Mouse (Mus musculus) embryonic facial prominence, embryonic 12.5 days (tissue): Measurements from ENCODE around the gene Sh2d1b1. TPM values are rescaled to one million over a fixed set of nuclear protein-coding genes. Genes with fewer than 3 reads are reported as not detected.

Experiments
- ATAC-seq: fragments of 200-750 bp; cut with Nextera tagmentation; 2 replicates; pipeline ENCODE4 v1.8.0; 2017; ENCODE audit not compliant: insufficient number of reproducible peaks, insufficient read depth, low FRiP score, low TSS enrichment
- H3K27ac ChIP-seq: fragments of 300-500 bp; sonication (generic); 2 replicates; pipeline ENCODE4 v1.5.1; 2016; ENCODE audit warnings: mild to moderate bottlenecking
- H3K27me3 ChIP-seq: fragments of 300-500 bp; sonication (generic); 2 replicates; pipeline ENCODE4 v1.6.1; 2016; ENCODE audit warnings: mild to moderate bottlenecking, moderate library complexity
- H3K36me3 ChIP-seq: fragments of 300-500 bp; sonication (generic); 2 replicates; pipeline ENCODE4 v1.6.1; 2016; ENCODE audit warnings: mild to moderate bottlenecking
- H3K4me1 ChIP-seq: fragments of 300-500 bp; sonication (generic); 2 replicates; pipeline ENCODE4 v1.6.1; 2016
- H3K4me2 ChIP-seq: fragments of 300-500 bp; sonication (generic); replicated peaks from 2 replicates; pipeline ENCODE4 v1.6.1; 2016; ENCODE audit warnings: mild to moderate bottlenecking, moderate library complexity
- H3K4me3 ChIP-seq: fragments of 300-500 bp; sonication (generic); 2 replicates; pipeline ENCODE4 v1.5.1; 2016; ENCODE audit warnings: mild to moderate bottlenecking
- H3K9ac ChIP-seq: fragments of 300-500 bp; sonication (generic); 2 replicates; pipeline ENCODE4 v1.6.1; 2016; ENCODE audit warnings: mild to moderate bottlenecking, moderate library complexity
- H3K9me3 ChIP-seq: fragments of 300-500 bp; sonication (generic); 2 replicates; pipeline ENCODE4 v1.6.1; 2016; ENCODE audit warnings: mild to moderate bottlenecking, moderate library complexity
- WGBS: fragments of 180-500 bp; shearing (Covaris S2); methylation state at CpG from one replicate; pipeline ENCODE4 v1.1.7; 2016; 5-methylcytosine and 5-hydroxymethylcytosine counted together
- polyA plus RNA-seq: library from polyadenylated mRNA; unstranded; fragments of >200 nt; fragmentation: Nextera tagmentation; extraction: Ambion mirVana; gene quantifications from 2 replicates; pipeline ENCODE4 v1.2.1, GENCODE M21; 2016

Gene Sh2d1b1
- polyA plus RNA-seq, 1 experiment from 2014 or later: 0.14 TPM

GRCm38 (mm10) chr1:170294786-170295570, 17.9 kb downstream of the Sh2d1b1 start:
- Histone ChIP-seq H3K27me3 (no peaks in the 10 kb centered on the region), H3K4me1 (no peaks in the 10 kb centered on the region), H3K9me3 (no peaks in the 10 kb centered on the region), H3K36me3 (no peaks in the 10 kb centered on the region), H3K27ac (no peak overlapping the region), H3K9ac (no peak overlapping the region), H3K4me3 (no peak overlapping the region), H3K4me2 (no peak overlapping the region)
- no peak for ATAC-seq
- 82% methylated on average over 15 of the region's 15 CpGs for WGBS

- no peak for ATAC-seq
Measured at GRCm38 (mm10) chr1:170299496-170299895, 22.4 kb downstream of the Sh2d1b1 start.

GRCm38 (mm10) chr1:170301686-170302085, 24.6 kb downstream of the Sh2d1b1 start:
- Histone ChIP-seq H3K9me3 (no peaks in the 10 kb centered on the region), H3K9ac (no peak overlapping the region), H3K36me3 (no peaks in the 10 kb centered on the region), H3K4me3 (no peak overlapping the region), H3K27me3 (no peaks in the 10 kb centered on the region), H3K27ac (no peak overlapping the region), H3K4me1 (no peaks in the 10 kb centered on the region), H3K4me2 (no peak overlapping the region)
- 93% methylated on average over 9 of the region's 9 CpGs for WGBS
- ATAC-seq: no peak

More at GRCm38 (mm10) chr1:170299496-170299895, 22.4 kb downstream of the Sh2d1b1 start:
- Histone ChIP-seq H3K36me3 (no peaks in the 10 kb centered on the region), H3K9ac (no peak overlapping the region), H3K4me1 (no peaks in the 10 kb centered on the region), H3K4me2 (no peak overlapping the region), H3K4me3 (no peak overlapping the region), H3K9me3 (no peaks in the 10 kb centered on the region), H3K27ac (no peak overlapping the region), H3K27me3 (no peaks in the 10 kb centered on the region)
- WGBS: 79% methylated on average over 4 of the region's 4 CpGs

- Histone ChIP-seq H3K36me3 (no peaks in the 10 kb centered on the region), H3K9ac (no peak overlapping the region), H3K4me2 (no peak overlapping the region), H3K4me1 (no peaks in the 10 kb centered on the region), H3K4me3 (no peak overlapping the region), H3K9me3 (no peaks in the 10 kb centered on the region), H3K27ac (no peak overlapping the region), H3K27me3 (no peaks in the 10 kb centered on the region)
- ATAC-seq: no peak
- 70% methylated on average over 6 of the region's 6 CpGs for WGBS
Measured at GRCm38 (mm10) chr1:170302456-170302855, 25.3 kb downstream of the Sh2d1b1 start.

- no peaks in the 10 kb centered on the region for H3K4me1 ChIP-seq
- no peak for ATAC-seq
- WGBS: 63% methylated on average over 6 of the region's 6 CpGs
- H3K9me3 ChIP-seq: no peaks in the 10 kb centered on the region
- H3K36me3 ChIP-seq: no peaks in the 10 kb centered on the region
- H3K27ac ChIP-seq: no peak overlapping the region
- H3K9ac ChIP-seq: no peak overlapping the region
- H3K27me3 ChIP-seq: no peaks in the 10 kb centered on the region
- no peak overlapping the region for H3K4me2 ChIP-seq
- H3K4me3 ChIP-seq: no peak overlapping the region
Measured at GRCm38 (mm10) chr1:170303103-170303502, 26.0 kb downstream of the Sh2d1b1 start.

GRCm38 (mm10) chr1:170305002-170305401, 27.9 kb downstream of the Sh2d1b1 start:
- Histone ChIP-seq H3K4me1 (no peaks in the 10 kb centered on the region), H3K9me3 (no peaks in the 10 kb centered on the region), H3K4me2 (no peak overlapping the region), H3K36me3 (no peaks in the 10 kb centered on the region), H3K27me3 (no peaks in the 10 kb centered on the region), H3K27ac (no peak overlapping the region), H3K4me3 (no peak overlapping the region), H3K9ac (no peak overlapping the region)
- 90% methylated on average over 10 of the region's 10 CpGs for WGBS
- ATAC-seq: no peak

GRCm38 (mm10) chr1:170306232-170306631, 29.1 kb downstream of the Sh2d1b1 start, which contains the start of gene Gm7694:
Gene Gm7694 (minus strand): TSS chr1:170306332.
- Histone ChIP-seq H3K4me3 (no peak within 1 kb of the TSS), H3K4me1 (no peaks in the 10 kb centered on the region)
- WGBS: 90% methylated on average over 4 of the region's 4 CpGs

GRCm38 (mm10) chr1:170308503-170308902, 31.4 kb downstream of the Sh2d1b1 start, which contains the start of gene Spata46:
Gene Spata46 (plus strand): TSS chr1:170308803.
- Histone ChIP-seq H3K27ac (no peak within 1 kb of the TSS), H3K4me1 (peaks cover 7% of the 10 kb centered on the region; the same call in 1 of the 2 replicates), H3K9ac (no peak within 1 kb of the TSS), H3K4me3 (no peak within 1 kb of the TSS), H3K36me3 (no peaks in the 10 kb centered on the region), H3K4me2 (no peak within 1 kb of the TSS), H3K9me3 (no peaks in the 10 kb centered on the region), H3K27me3 (no peaks in the 10 kb centered on the region)
- 92% methylated on average over 4 of the region's 4 CpGs for WGBS
- no peak for ATAC-seq

More at GRCm38 (mm10) chr1:170306232-170306631, 29.1 kb downstream of the Sh2d1b1 start, which contains the start of gene Gm7694:
- Histone ChIP-seq H3K4me2 (no peak within 1 kb of the TSS), H3K27me3 (no peaks in the 10 kb centered on the region), H3K9me3 (no peaks in the 10 kb centered on the region), H3K9ac (no peak within 1 kb of the TSS), H3K36me3 (no peaks in the 10 kb centered on the region), H3K27ac (no peak within 1 kb of the TSS)
- no peak for ATAC-seq

GRCm38 (mm10) chr1:170311431-170311830, 34.3 kb downstream of the Sh2d1b1 start:
- Histone ChIP-seq H3K4me2 (no peak overlapping the region), H3K9me3 (no peaks in the 10 kb centered on the region), H3K27me3 (no peaks in the 10 kb centered on the region), H3K27ac (no peak overlapping the region), H3K36me3 (no peaks in the 10 kb centered on the region), H3K4me1 (peaks cover 10% of the 10 kb centered on the region; the same call in 1 of the 2 replicates), H3K9ac (no peak overlapping the region), H3K4me3 (no peak overlapping the region)
- 66% methylated on average over 6 of the region's 6 CpGs for WGBS
- ATAC-seq: no peak

GRCm38 (mm10) chr1:170322046-170322445, 44.9 kb downstream of the Sh2d1b1 start:
- no peak overlapping the region for H3K4me2 ChIP-seq
- H3K27ac ChIP-seq: no peak overlapping the region
- ATAC-seq: no peak
- H3K4me1 ChIP-seq: no peaks in the 10 kb centered on the region
- no peak overlapping the region for H3K4me3 ChIP-seq
- no peaks in the 10 kb centered on the region for H3K27me3 ChIP-seq
- H3K9me3 ChIP-seq: no peaks in the 10 kb centered on the region
- H3K36me3 ChIP-seq: no peaks in the 10 kb centered on the region
- WGBS: 82% methylated on average over 2 of the region's 2 CpGs
- no peak overlapping the region for H3K9ac ChIP-seq

- Histone ChIP-seq H3K4me3 (no peak overlapping the region), H3K4me2 (no peak overlapping the region), H3K27ac (no peak overlapping the region), H3K9ac (no peak overlapping the region), H3K36me3 (no peaks in the 10 kb centered on the region), H3K27me3 (no peaks in the 10 kb centered on the region), H3K9me3 (no peaks in the 10 kb centered on the region), H3K4me1 (no peaks in the 10 kb centered on the region)
- ATAC-seq: no peak
- 91% methylated on average over 10 of the region's 10 CpGs for WGBS
Measured at GRCm38 (mm10) chr1:170323001-170323400, 45.9 kb downstream of the Sh2d1b1 start.

GRCm38 (mm10) chr1:170324312-170324711, 47.2 kb downstream of the Sh2d1b1 start:
- no peaks in the 10 kb centered on the region for H3K9me3 ChIP-seq
- H3K9ac ChIP-seq: no peak overlapping the region
- no peak overlapping the region for H3K4me3 ChIP-seq
- peaks cover 7% of the 10 kb centered on the region for H3K4me1 ChIP-seq
- no peaks in the 10 kb centered on the region for H3K27me3 ChIP-seq
- ATAC-seq: no peak
- no peaks in the 10 kb centered on the region for H3K36me3 ChIP-seq
- 84% methylated on average over 1 of the region's 1 CpGs for WGBS
- H3K4me2 ChIP-seq: no peak overlapping the region
- no peak overlapping the region for H3K27ac ChIP-seq
